Mouse (Mus musculus): Measurements from ENCODE around the gene Fcgr3. TPM values are rescaled to one million over a fixed set of nuclear protein-coding genes. Genes with fewer than 3 reads are reported as not detected.

Fcgr3 gene
- total RNA-seq, 2 experiments from 2014 or later, result 513 to 572 TPM

- peak; percentile 36 for ATAC-seq (ENCODE audit: poor library complexity, severe bottlenecking)
Measured at GRCm38 (mm10) chr1:171059203-171059602, 5.5 kb downstream of the Fcgr3 start.

- peak; percentile 67 for ATAC-seq (ENCODE audit: poor library complexity, severe bottlenecking)
Measured at GRCm38 (mm10) chr1:171057253-171057652, 7.5 kb downstream of the Fcgr3 start.

GRCm38 (mm10) chr1:171053305-171053704 lies 11.4 kb downstream of the Fcgr3 start:
- peak; percentile 22; the same call in 1 of the 2 replicates for ATAC-seq (ENCODE audit: poor library complexity, severe bottlenecking)

- ATAC-seq (ENCODE audit: poor library complexity, severe bottlenecking), result 0 out of 2 replicates have a peak, but pooled peaks have one; percentile 38
Measured at GRCm38 (mm10) chr1:171050774-171051173, 14.0 kb downstream of the Fcgr3 start.

GRCm38 (mm10) chr1:171049263-171049662 lies 15.5 kb downstream of the Fcgr3 start:
- ATAC-seq (ENCODE audit: poor library complexity, severe bottlenecking), result no peak

GRCm38 (mm10) chr1:171046501-171046900 lies 18.2 kb downstream of the Fcgr3 start:
- no peak for ATAC-seq (ENCODE audit: poor library complexity, severe bottlenecking)

- no peak for ATAC-seq (ENCODE audit: poor library complexity, severe bottlenecking)
Measured at GRCm38 (mm10) chr1:171045079-171045465, 19.7 kb downstream of the Fcgr3 start.

GRCm38 (mm10) chr1:171044365-171045078 lies 20.2 kb downstream of the Fcgr3 start:
- ATAC-seq (ENCODE audit: poor library complexity, severe bottlenecking), result peak; percentile 92

- no peak for ATAC-seq (ENCODE audit: poor library complexity, severe bottlenecking)
Measured at GRCm38 (mm10) chr1:171043594-171044153, 21.1 kb downstream of the Fcgr3 start.

- ATAC-seq (ENCODE audit: poor library complexity, severe bottlenecking), result no peak
Measured at GRCm38 (mm10) chr1:171039880-171040279, 24.9 kb downstream of the Fcgr3 start.

GRCm38 (mm10) chr1:171039135-171039534 lies 25.6 kb downstream of the Fcgr3 start:
- no peak for ATAC-seq (ENCODE audit: poor library complexity, severe bottlenecking)

GRCm38 (mm10) chr1:171037861-171038721 lies 26.6 kb downstream of the Fcgr3 start:
- peak; percentile 66 for ATAC-seq (ENCODE audit: poor library complexity, severe bottlenecking)

GRCm38 (mm10) chr1:171036550-171037324 lies 28.0 kb downstream of the Fcgr3 start:
- 0 out of 2 replicates have a peak, but pooled peaks have one; percentile 28 for ATAC-seq (ENCODE audit: poor library complexity, severe bottlenecking)

GRCm38 (mm10) chr1:171035611-171036010 lies 29.1 kb downstream of the Fcgr3 start:
- ATAC-seq (ENCODE audit: poor library complexity, severe bottlenecking), result no peak

GRCm38 (mm10) chr1:171034201-171034600 lies 30.5 kb downstream of the Fcgr3 start:
- ATAC-seq (ENCODE audit: poor library complexity, severe bottlenecking), result no peak

- ATAC-seq (ENCODE audit: poor library complexity, severe bottlenecking), result peak; percentile 39
Measured at GRCm38 (mm10) chr1:171033756-171034155, 31.0 kb downstream of the Fcgr3 start.

- ATAC-seq (ENCODE audit: poor library complexity, severe bottlenecking), result peak; percentile 19
Measured at GRCm38 (mm10) chr1:171033196-171033595, 31.5 kb downstream of the Fcgr3 start.

GRCm38 (mm10) chr1:171032691-171033090 lies 32.0 kb downstream of the Fcgr3 start:
- ATAC-seq (ENCODE audit: poor library complexity, severe bottlenecking), result no peak

- ATAC-seq (ENCODE audit: poor library complexity, severe bottlenecking), result no peak
Measured at GRCm38 (mm10) chr1:171031752-171032151, 33.0 kb downstream of the Fcgr3 start.

GRCm38 (mm10) chr1:171019311-171019950 lies 45.3 kb downstream of the Fcgr3 start:
- no peak for ATAC-seq (ENCODE audit: poor library complexity, severe bottlenecking)

All from megakaryocyte, adult 5-6 weeks (primary cell).